Mouse (Mus musculus): ENCODE measurements around the gene Aig1. TPM values are rescaled to one million over a fixed set of nuclear protein-coding genes. Genes with fewer than 3 reads are reported as not detected.

Gene Aig1
- polyA plus RNA-seq, 1 experiment from 2014 or later, result 93.6 TPM

DNA sequence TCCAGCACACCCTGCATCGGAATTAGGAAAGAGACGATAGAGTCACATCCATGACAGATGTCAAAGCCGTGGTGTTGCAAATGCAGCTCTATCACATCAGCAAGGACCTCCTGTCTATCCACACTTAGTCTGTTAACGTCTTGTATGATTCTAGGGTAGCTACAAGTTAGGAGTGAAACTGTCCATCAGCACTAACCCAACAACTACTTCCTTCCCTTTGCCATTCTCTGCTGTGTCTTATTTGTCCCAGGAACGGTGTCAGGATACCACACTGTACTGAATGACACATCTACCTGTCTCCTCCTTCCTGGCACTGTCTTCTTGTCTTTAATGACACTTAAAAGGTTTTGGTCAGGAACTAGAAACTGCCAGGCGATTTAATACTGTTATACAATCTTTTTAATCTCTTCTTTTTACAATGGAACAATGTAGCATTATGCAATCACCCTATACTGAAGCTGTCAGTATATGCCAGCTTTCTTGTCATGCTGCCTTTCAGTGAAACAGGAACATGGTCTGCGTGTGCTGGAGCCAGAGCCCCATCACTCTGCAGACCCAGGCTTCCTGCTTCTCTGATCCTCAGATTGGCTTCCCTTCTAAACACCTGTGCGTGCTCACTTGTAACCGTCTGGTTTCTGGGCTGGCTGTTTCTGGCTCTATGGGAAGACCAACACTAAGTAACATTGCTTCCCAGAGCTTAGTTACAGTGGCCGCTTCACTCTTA, 214.9 kb downstream of the Aig1 start:
- WGBS, result 89% methylated on average over 10 of the region's 10 CpGs
- no peak for ATAC-seq (ENCODE audit: low FRiP score)
- no peak for DNase-seq (ENCODE audit: low spot score)
- Histone ChIP-seq H3K27ac (no peak overlapping the region), H3K4me2 (replicated peaks) (no peak overlapping the region), H3K27me3 (ENCODE audit: control insufficient read depth, insufficient read depth, low read length) (no peaks in the 10 kb centered on the region), H3K36me3 (replicated peaks; ENCODE audit: control insufficient read depth, insufficient read depth) (no peaks in the 10 kb centered on the region), H3K4me3 (replicated peaks; ENCODE audit: low read length) (no peak overlapping the region), H3K4me1 (replicated peaks; ENCODE audit: control insufficient read depth, insufficient read depth, low read length) (0 out of 2 replicates have a peak, but pooled peaks cover 3% of the 10 kb centered on the region), H3K9ac (no peak overlapping the region), H3K9me3 (ENCODE audit: control insufficient read depth, low read length) (no peaks in the 10 kb centered on the region)

DNA sequence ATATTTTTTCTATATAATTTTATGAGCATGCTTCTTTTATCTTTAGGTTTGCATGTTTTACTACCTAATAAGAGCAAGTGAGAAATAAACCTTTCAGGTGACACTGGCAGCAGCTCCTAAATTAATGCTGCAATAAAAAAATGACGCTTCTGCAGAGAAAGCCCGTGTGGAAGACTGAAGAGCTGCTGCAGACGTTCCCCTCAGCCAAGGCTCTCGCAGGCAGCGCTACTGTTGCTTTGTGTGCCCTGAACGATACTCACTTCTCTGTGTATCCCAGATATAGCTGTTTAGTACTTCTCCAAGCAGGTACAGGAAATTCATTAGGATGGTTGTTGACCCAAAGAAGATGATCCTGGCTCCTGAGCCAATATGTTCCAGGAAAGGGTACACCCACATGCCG, 215.5 kb downstream of the Aig1 start:
- no peaks in the 10 kb centered on the region for H3K36me3 ChIP-seq (replicated peaks; ENCODE audit: control insufficient read depth, insufficient read depth)
- no peaks in the 10 kb centered on the region for H3K9me3 ChIP-seq (ENCODE audit: control insufficient read depth, low read length)
- no peaks in the 10 kb centered on the region for H3K27me3 ChIP-seq (ENCODE audit: control insufficient read depth, insufficient read depth, low read length)
- 70% methylated on average over 7 of the region's 7 CpGs for WGBS
- H3K4me1 ChIP-seq (replicated peaks; ENCODE audit: control insufficient read depth, insufficient read depth, low read length), result 0 out of 2 replicates have a peak, but pooled peaks cover 3% of the 10 kb centered on the region
- no peak overlapping the region for H3K27ac ChIP-seq
- H3K4me2 ChIP-seq (replicated peaks), result no peak overlapping the region
- DNase-seq (ENCODE audit: low spot score) (no peak), ATAC-seq (ENCODE audit: low FRiP score) (no peak)
- no peak overlapping the region for H3K9ac ChIP-seq
- no peak overlapping the region for H3K4me3 ChIP-seq (replicated peaks; ENCODE audit: low read length)

- 87% methylated on average over 4 of the region's 4 CpGs for WGBS
- 0 out of 2 replicates have a peak, but pooled peaks cover 3% of the 10 kb centered on the region for H3K4me1 ChIP-seq (replicated peaks; ENCODE audit: control insufficient read depth, insufficient read depth, low read length)
- no peak for DNase-seq (ENCODE audit: low spot score)
Measured at GRCm38 (mm10) chr10:13652061-13652460, 216.7 kb downstream of the Aig1 start.

DNA sequence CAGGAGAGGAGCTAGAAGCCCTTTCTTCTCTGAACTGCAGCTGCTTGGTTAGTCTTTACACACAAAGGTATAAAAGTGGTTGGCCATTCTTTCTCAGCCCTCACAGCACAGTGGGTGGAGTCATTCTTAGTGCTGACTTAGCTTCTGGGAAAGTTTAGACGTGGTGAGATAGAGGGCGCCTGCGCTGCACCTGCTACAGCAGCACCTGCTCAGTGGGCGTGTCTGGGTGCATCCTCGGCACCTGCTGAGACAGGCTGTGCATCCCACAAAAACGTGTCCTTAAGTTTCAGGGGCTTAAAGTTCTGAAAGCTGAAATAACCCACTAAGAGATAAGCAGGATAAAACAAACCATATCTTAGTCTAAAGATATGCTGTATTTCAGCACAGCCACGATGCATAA, 227.0 kb downstream of the Aig1 start:
- Histone ChIP-seq H3K9ac (no peak overlapping the region), H3K27ac (no peak overlapping the region), H3K4me2 (replicated peaks) (no peak overlapping the region), H3K4me1 (replicated peaks; ENCODE audit: control insufficient read depth, insufficient read depth, low read length) (no peaks in the 10 kb centered on the region), H3K4me3 (replicated peaks; ENCODE audit: low read length) (no peak overlapping the region), H3K36me3 (replicated peaks; ENCODE audit: control insufficient read depth, insufficient read depth) (no peaks in the 10 kb centered on the region), H3K9me3 (ENCODE audit: control insufficient read depth, low read length) (no peaks in the 10 kb centered on the region), H3K27me3 (ENCODE audit: control insufficient read depth, insufficient read depth, low read length) (no peaks in the 10 kb centered on the region)
- DNase-seq (ENCODE audit: low spot score) (no peak), ATAC-seq (ENCODE audit: low FRiP score) (no peak)
- 22% methylated on average over 7 of the region's 7 CpGs for WGBS

More at GRCm38 (mm10) chr10:13652061-13652460, 216.7 kb downstream of the Aig1 start:
- Histone ChIP-seq H3K4me3 (replicated peaks; ENCODE audit: low read length) (no peak overlapping the region), H3K9ac (no peak overlapping the region), H3K27ac (no peak overlapping the region), H3K4me2 (replicated peaks) (no peak overlapping the region), H3K36me3 (replicated peaks; ENCODE audit: control insufficient read depth, insufficient read depth) (no peaks in the 10 kb centered on the region), H3K9me3 (ENCODE audit: control insufficient read depth, low read length) (no peaks in the 10 kb centered on the region), H3K27me3 (ENCODE audit: control insufficient read depth, insufficient read depth, low read length) (no peaks in the 10 kb centered on the region)
- no peak for ATAC-seq (ENCODE audit: low FRiP score)

- H3K27me3 ChIP-seq (ENCODE audit: control insufficient read depth, insufficient read depth, low read length), result no peaks in the 10 kb centered on the region
- DNase-seq (ENCODE audit: low spot score) (no peak), ATAC-seq (ENCODE audit: low FRiP score) (no peak)
- H3K9ac ChIP-seq, result no peak overlapping the region
- no peak overlapping the region for H3K27ac ChIP-seq
- H3K36me3 ChIP-seq (replicated peaks; ENCODE audit: control insufficient read depth, insufficient read depth), result no peaks in the 10 kb centered on the region
- H3K4me1 ChIP-seq (replicated peaks; ENCODE audit: control insufficient read depth, insufficient read depth, low read length), result no peaks in the 10 kb centered on the region
- H3K4me3 ChIP-seq (replicated peaks; ENCODE audit: low read length), result no peak overlapping the region
- no peak overlapping the region for H3K4me2 ChIP-seq (replicated peaks)
- WGBS, result 56% methylated on average over 3 of the region's 3 CpGs
- 0 out of 2 replicates have a peak, but pooled peaks cover 8% of the 10 kb centered on the region for H3K9me3 ChIP-seq (ENCODE audit: control insufficient read depth, low read length)
Measured at GRCm38 (mm10) chr10:13631796-13632195, 237.0 kb downstream of the Aig1 start.

DNA sequence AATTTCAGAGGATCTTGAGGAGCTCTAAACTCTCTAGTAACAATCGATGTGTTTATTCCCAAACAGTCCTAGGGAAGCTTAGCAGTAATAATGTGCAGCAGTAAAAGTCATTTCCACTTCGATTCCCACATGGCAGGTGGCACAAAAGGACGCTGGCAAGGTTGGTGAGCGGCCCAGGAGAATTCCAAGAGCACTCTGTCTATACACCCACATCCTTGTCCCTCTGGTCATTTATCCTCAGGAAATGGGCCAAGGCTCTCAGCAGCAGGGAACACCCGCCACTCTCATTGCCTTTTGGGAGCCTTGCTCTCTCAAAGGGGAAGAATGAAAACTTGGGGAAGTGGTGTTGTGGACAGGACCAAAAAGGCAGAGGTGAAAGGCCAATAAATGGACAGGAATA, 245.0 kb downstream of the Aig1 start:
- H3K36me3 ChIP-seq (replicated peaks; ENCODE audit: control insufficient read depth, insufficient read depth), result no peaks in the 10 kb centered on the region
- H3K27ac ChIP-seq, result no peak overlapping the region
- no peak overlapping the region for H3K4me2 ChIP-seq (replicated peaks)
- 78% methylated on average over 5 of the region's 5 CpGs for WGBS
- no peaks in the 10 kb centered on the region for H3K27me3 ChIP-seq (ENCODE audit: control insufficient read depth, insufficient read depth, low read length)
- no peaks in the 10 kb centered on the region for H3K9me3 ChIP-seq (ENCODE audit: control insufficient read depth, low read length)
- ATAC-seq (ENCODE audit: low FRiP score), result peak; percentile 21; the same call in 1 of the 2 replicates
- DNase-seq (ENCODE audit: low spot score), result no peak
- H3K9ac ChIP-seq, result no peak overlapping the region
- H3K4me1 ChIP-seq (replicated peaks; ENCODE audit: control insufficient read depth, insufficient read depth, low read length), result no peaks in the 10 kb centered on the region
- H3K4me3 ChIP-seq (replicated peaks; ENCODE audit: low read length), result no peak overlapping the region

DNA sequence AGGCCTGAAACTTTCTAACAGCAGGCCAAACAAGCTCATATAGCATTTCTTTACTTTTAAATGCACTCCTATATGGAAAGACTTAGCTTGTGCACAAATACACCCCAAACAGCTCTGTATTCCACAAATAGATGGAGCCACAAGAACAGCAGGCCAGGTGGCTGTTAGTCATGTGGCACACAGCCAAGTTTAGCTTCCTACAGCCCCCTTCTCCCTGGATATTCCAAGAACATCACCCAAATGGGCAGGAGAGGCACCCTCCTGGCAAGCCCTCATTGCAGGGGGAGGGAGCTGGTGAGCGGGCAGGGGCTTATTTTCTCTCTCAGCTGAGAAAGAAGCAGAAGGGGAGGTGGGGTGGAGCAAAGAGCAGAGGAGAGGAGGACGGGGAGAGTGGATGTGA, 267.9 kb downstream of the Aig1 start:
- WGBS, result 77% methylated on average over 2 of the region's 2 CpGs
- Histone ChIP-seq H3K36me3 (replicated peaks; ENCODE audit: control insufficient read depth, insufficient read depth) (no peaks in the 10 kb centered on the region), H3K4me3 (replicated peaks; ENCODE audit: low read length) (no peak overlapping the region), H3K9me3 (ENCODE audit: control insufficient read depth, low read length) (no peaks in the 10 kb centered on the region), H3K27ac (no peak overlapping the region), H3K4me1 (replicated peaks; ENCODE audit: control insufficient read depth, insufficient read depth, low read length) (no peaks in the 10 kb centered on the region), H3K4me2 (replicated peaks) (no peak overlapping the region), H3K27me3 (ENCODE audit: control insufficient read depth, insufficient read depth, low read length) (no peaks in the 10 kb centered on the region), H3K9ac (no peak overlapping the region)
- ATAC-seq (ENCODE audit: low FRiP score) (no peak), DNase-seq (ENCODE audit: low spot score) (no peak)

DNA sequence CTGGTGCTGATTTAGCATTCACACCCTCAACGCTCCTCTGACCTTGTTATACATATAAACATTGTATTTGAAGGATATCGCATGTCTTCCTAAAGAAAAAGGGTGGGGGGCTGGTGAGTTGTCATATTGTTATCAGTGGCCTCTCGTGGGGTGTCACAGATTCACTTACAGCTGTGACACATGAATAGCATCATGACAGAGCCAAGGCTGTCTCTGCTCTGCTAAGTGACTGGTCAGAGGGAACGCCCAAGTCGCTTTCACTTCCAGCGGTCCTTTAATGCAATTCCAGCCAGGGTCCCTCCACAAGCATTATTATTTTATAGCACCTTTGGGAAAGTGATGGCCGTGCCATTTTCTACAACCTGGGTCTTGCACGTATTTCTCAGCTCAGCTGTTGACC, 271.3 kb downstream of the Aig1 start:
- Histone ChIP-seq H3K4me2 (replicated peaks) (no peak overlapping the region), H3K4me3 (replicated peaks; ENCODE audit: low read length) (no peak overlapping the region), H3K9me3 (ENCODE audit: control insufficient read depth, low read length) (no peaks in the 10 kb centered on the region), H3K27ac (no peak overlapping the region), H3K27me3 (ENCODE audit: control insufficient read depth, insufficient read depth, low read length) (no peaks in the 10 kb centered on the region), H3K4me1 (replicated peaks; ENCODE audit: control insufficient read depth, insufficient read depth, low read length) (no peaks in the 10 kb centered on the region), H3K9ac (no peak overlapping the region), H3K36me3 (replicated peaks; ENCODE audit: control insufficient read depth, insufficient read depth) (no peaks in the 10 kb centered on the region)
- DNase-seq (ENCODE audit: low spot score) (no peak), ATAC-seq (ENCODE audit: low FRiP score) (no peak)
- 68% methylated on average over 8 of the region's 8 CpGs for WGBS

Data from hindbrain, embryonic 14.5 days (tissue).